8 mouse cellular contexts compared by ENCODE assay signal in genomic region chr17:86964502-86964901, GRCm38 (mm10). TPM values are rescaled to one million over a fixed set of nuclear protein-coding genes. Genes with fewer than 3 reads are reported as not detected.
DNase-seq lines count a peak whose midpoint lies in the region; ATAC-seq and TF ChIP-seq lines count a peak whose summit lies in the region.

No protein-coding gene starts in this region.

- H3K9me3 ChIP-seq in heart, embryonic 12.5 days (replicated peaks) = no peaks in the 10 kb centered on the region
- no peaks in the 10 kb centered on the region for H3K9me3 ChIP-seq in kidney, postnatal 0 days (replicated peaks; ENCODE audit: low read length)
- H3K9me3 ChIP-seq in liver, embryonic 14.5 days (ENCODE audit: control insufficient read depth, low read length) = no peaks in the 10 kb centered on the region
- no peaks in the 10 kb centered on the region for H3K9me3 ChIP-seq in neural tube, embryonic 11.5 days (ENCODE audit: control insufficient read depth, low read length)

- ATAC-seq in heart, embryonic 12.5 days (ENCODE audit: insufficient number of reproducible peaks, low FRiP score) = peak; percentile 40
- ATAC-seq in kidney, postnatal 0 days (replicated peaks; ENCODE audit: low FRiP score, low read depth) = peak; percentile 53
- ATAC-seq in liver, embryonic 14.5 days (ENCODE audit: insufficient read depth) = peak; percentile 27; the same call in 1 of the 2 replicates
- ATAC-seq in neural tube, embryonic 11.5 days (ENCODE audit: insufficient read depth, low FRiP score, low TSS enrichment) = peak; percentile 43; the same call in 1 of the 2 replicates

- no peaks in the 10 kb centered on the region for H3K27me3 ChIP-seq in heart, embryonic 12.5 days (replicated peaks)
- no peaks in the 10 kb centered on the region for H3K27me3 ChIP-seq in kidney, postnatal 0 days (ENCODE audit: insufficient read depth, low read length)
- H3K27me3 ChIP-seq in liver, embryonic 14.5 days (ENCODE audit: control insufficient read depth, insufficient read depth, low read length) = peaks cover 27% of the 10 kb centered on the region
- no peaks in the 10 kb centered on the region for H3K27me3 ChIP-seq in neural tube, embryonic 11.5 days (ENCODE audit: control insufficient read depth, insufficient read depth, low read length)

- TF ChIP-seq POLR2A in embryonic fibroblast, embryonic 13.5 days (IDR thresholded peaks at IDR 0.05; ENCODE audit: low read depth, low read length) = peak; percentile 73

- peak overlapping the region; percentile 49; the same call in 1 of the 2 replicates for H3K27ac ChIP-seq in embryonic fibroblast, embryonic 13.5 days (ENCODE audit: insufficient read depth, low read length)
- H3K27ac ChIP-seq in heart, embryonic 12.5 days (ENCODE audit: poor library complexity, severe bottlenecking) = peak overlapping the region; percentile 96
- H3K27ac ChIP-seq in kidney, postnatal 0 days = peak overlapping the region; percentile 95
- no peak overlapping the region for H3K27ac ChIP-seq in liver, embryonic 14.5 days
- H3K27ac ChIP-seq in neural tube, embryonic 11.5 days (ENCODE audit: low read depth, low read length) = no peak overlapping the region

- H3K4me3 ChIP-seq in embryonic fibroblast, embryonic 13.5 days (ENCODE audit: insufficient read depth, low read length) = peak overlapping the region; percentile 73
- H3K4me3 ChIP-seq in heart, embryonic 12.5 days = peak overlapping the region; percentile 83
- H3K4me3 ChIP-seq in kidney, postnatal 0 days (replicated peaks; ENCODE audit: low read depth, low read length) = peak overlapping the region; percentile 84
- H3K4me3 ChIP-seq in liver, embryonic 14.5 days (ENCODE audit: insufficient read depth in 1 of 2, low read depth in 2 of 2, low read length in 2 of 2) = peak overlapping the region in 1 of 2 experiments; percentile 61; a peak in 2 of 4 replicates
- H3K4me3 ChIP-seq in neural tube, embryonic 11.5 days (ENCODE audit: low read depth, low read length) = peak overlapping the region; percentile 75

- peak overlapping the region; percentile 97 for H3K9ac ChIP-seq in heart, embryonic 12.5 days
- peak overlapping the region; percentile 92 for H3K9ac ChIP-seq in kidney, postnatal 0 days (ENCODE audit: low read depth, low read length)
- no peak overlapping the region for H3K9ac ChIP-seq in liver, embryonic 14.5 days (replicated peaks)
- H3K9ac ChIP-seq in neural tube, embryonic 11.5 days (ENCODE audit: low read length) = no peak overlapping the region

- peaks cover 13% of the 10 kb centered on the region for H3K4me1 ChIP-seq in embryonic fibroblast, embryonic 13.5 days (ENCODE audit: control insufficient read depth, insufficient read depth, low read length)
- H3K4me1 ChIP-seq in heart, embryonic 12.5 days (replicated peaks) = peaks cover 67% of the 10 kb centered on the region
- H3K4me1 ChIP-seq in kidney, postnatal 0 days (replicated peaks; ENCODE audit: insufficient read depth, low read length) = peaks cover 9% of the 10 kb centered on the region; the same call in 1 of the 2 replicates
- H3K4me1 ChIP-seq in liver, embryonic 14.5 days (replicated peaks; ENCODE audit: control insufficient read depth in 2 of 2, insufficient read depth in 2 of 2, low read length in 1 of 2) = peaks cover 0 to 11% of the 10 kb centered on the region in 2 experiments; a peak in 2 of 4 replicates
- H3K4me1 ChIP-seq in neural tube, embryonic 11.5 days (ENCODE audit: control insufficient read depth, insufficient read depth, low read length) = peaks cover 16% of the 10 kb centered on the region

- peaks cover 17% of the 10 kb centered on the region for H3K36me3 ChIP-seq in heart, embryonic 12.5 days
- H3K36me3 ChIP-seq in kidney, postnatal 0 days (ENCODE audit: insufficient read depth, low read length) = no peaks in the 10 kb centered on the region
- no peaks in the 10 kb centered on the region for H3K36me3 ChIP-seq in liver, embryonic 14.5 days (replicated peaks; ENCODE audit: control insufficient read depth, insufficient read depth, low read depth)
- H3K36me3 ChIP-seq in neural tube, embryonic 11.5 days (ENCODE audit: control insufficient read depth, insufficient read depth, low read length) = no peaks in the 10 kb centered on the region

- peak; percentile 84 for DNase-seq in 416B (ENCODE audit: low read depth)
- DNase-seq in adrenal gland, postnatal 4 days (ENCODE audit: low spot score in 2 of 2) = peak; percentile 40 to 56
- DNase-seq in kidney, postnatal 0 days (ENCODE audit: low spot score) = peak; percentile 98
- peak; percentile 22 to 43 (median 24) for DNase-seq in liver, embryonic 14.5 days (ENCODE audit: low read depth in 3 of 3, low spot score in 3 of 3)
- peak; percentile 85 for DNase-seq in neural tube, embryonic 11.5 days (ENCODE audit: low spot score)
- DNase-seq in urinary bladder, postnatal 25 days (ENCODE audit: low spot score) = peak; percentile 45

- WGBS in heart, embryonic 12.5 days = under 1% methylated on average over 10 of the region's 10 CpGs
- 1% methylated on average over 10 of the region's 10 CpGs for WGBS in kidney, postnatal 0 days
- WGBS in liver, embryonic 14.5 days (ENCODE audit: insufficient replicate concordance) = 1% methylated on average over 10 of the region's 10 CpGs
- under 1% methylated on average over 10 of the region's 10 CpGs for WGBS in neural tube, embryonic 11.5 days

- peak overlapping the region; percentile 90 for H3K4me2 ChIP-seq in heart, embryonic 12.5 days
- H3K4me2 ChIP-seq in kidney, postnatal 0 days (ENCODE audit: low read length) = peak overlapping the region; percentile 88
- peak overlapping the region; percentile 72 for H3K4me2 ChIP-seq in liver, embryonic 14.5 days (ENCODE audit: low read depth)
- H3K4me2 ChIP-seq in neural tube, embryonic 11.5 days (ENCODE audit: low read depth) = peak overlapping the region; percentile 84

- TF ChIP-seq EP300 in liver, embryonic 14.5 days (IDR thresholded peaks at IDR 0.05; ENCODE audit: low read depth) = no peak

- TF ChIP-seq CTCF in embryonic fibroblast, embryonic 13.5 days (IDR thresholded peaks at IDR 0.05; ENCODE audit: borderline replicate concordance, insufficient read depth, low read length) = no peak
- no peak for TF ChIP-seq CTCF in kidney, postnatal 0 days (IDR thresholded peaks at IDR 0.05; ENCODE audit: low read depth)
- TF ChIP-seq CTCF in liver, embryonic 14.5 days (IDR thresholded peaks at IDR 0.05; ENCODE audit: low read depth) = no peak

RNA-seq across cellular contexts. Expression of gene Rhoq, which starts 1.6 kb away (rescaled TPM):
- 10 to 100 TPM; 46.0 to 46.9 TPM for total RNA-seq in adrenal gland, postnatal 4 days (2021)
- 177 and 187 TPM in 2 replicates for polyA plus RNA-seq in embryonic fibroblast, embryonic 13.5 days (2011; ENCODE audit: insufficient read length, low read depth, missing spikeins)
- polyA plus RNA-seq in heart, embryonic 12.5 days (2016; fragmentation: Nextera tagmentation; extraction: Ambion mirVana) = 28.4 and 32.6 TPM in 2 replicates
- 12.7 and 13.0 TPM in 2 replicates for polyA plus RNA-seq in kidney, postnatal 0 days (2015; fragmentation: Nextera tagmentation; extraction: Ambion mirVana)
- 1.3 and 1.9 TPM in 2 replicates for polyA plus RNA-seq in liver, embryonic 14.5 days (2012; rRNA removed)
- polyA plus RNA-seq in liver, embryonic 14.5 days (2014; fragmentation: Nextera tagmentation; extraction: Ambion mirVana) = 1.2 TPM in 2 replicates
- 12.2 and 13.8 TPM in 2 replicates for polyA plus RNA-seq in neural tube, embryonic 11.5 days (2014; fragmentation: Nextera tagmentation; extraction: Ambion mirVana)

RNA-seq across cellular contexts. Expression of gene Atp6v1e2, which starts 16.8 kb away (rescaled TPM):
- total RNA-seq in adrenal gland, postnatal 4 days (2021) = not detected
- polyA plus RNA-seq in embryonic fibroblast, embryonic 13.5 days (2011; ENCODE audit: insufficient read length, low read depth, missing spikeins) = not detected in 2 replicates
- polyA plus RNA-seq in heart, embryonic 12.5 days (2016; fragmentation: Nextera tagmentation; extraction: Ambion mirVana) = not detected in 2 replicates
- 0.14 TPM in 1 of 2 replicates, not detected in the other for polyA plus RNA-seq in kidney, postnatal 0 days (2015; fragmentation: Nextera tagmentation; extraction: Ambion mirVana)
- not detected in 2 replicates for polyA plus RNA-seq in liver, embryonic 14.5 days (2012; rRNA removed)
- not detected in 2 replicates for polyA plus RNA-seq in liver, embryonic 14.5 days (2014; fragmentation: Nextera tagmentation; extraction: Ambion mirVana)
- not detected in 2 replicates for polyA plus RNA-seq in neural tube, embryonic 11.5 days (2014; fragmentation: Nextera tagmentation; extraction: Ambion mirVana)

RNA-seq across cellular contexts. Expression of gene Tmem247, which starts 47.4 kb away (rescaled TPM):
- total RNA-seq in adrenal gland, postnatal 4 days (2021) = not detected
- not detected in 2 replicates for polyA plus RNA-seq in embryonic fibroblast, embryonic 13.5 days (2011; ENCODE audit: insufficient read length, low read depth, missing spikeins)
- polyA plus RNA-seq in heart, embryonic 12.5 days (2016; fragmentation: Nextera tagmentation; extraction: Ambion mirVana) = not detected in 2 replicates
- polyA plus RNA-seq in kidney, postnatal 0 days (2015; fragmentation: Nextera tagmentation; extraction: Ambion mirVana) = not detected in 2 replicates
- not detected in 2 replicates for polyA plus RNA-seq in liver, embryonic 14.5 days (2012; rRNA removed)
- polyA plus RNA-seq in liver, embryonic 14.5 days (2014; fragmentation: Nextera tagmentation; extraction: Ambion mirVana) = not detected in 2 replicates
- polyA plus RNA-seq in neural tube, embryonic 11.5 days (2014; fragmentation: Nextera tagmentation; extraction: Ambion mirVana) = not detected in 2 replicates

Comparison
In these comparisons a context has a peak if more than half of its experiments do, and no peak if none do; other contexts are left out.
1. DNase-seq: peak in every context shown above with its lines; median percentile 98 in kidney, postnatal 0 days; 85 in neural tube, embryonic 11.5 days; 84 in 416B; 48 in adrenal gland, postnatal 4 days; 45 in urinary bladder, postnatal 25 days; 24 in liver, embryonic 14.5 days.
2. H3K27ac ChIP-seq: peak in embryonic fibroblast, embryonic 13.5 days (single experiment), heart, embryonic 12.5 days (single experiment) and kidney, postnatal 0 days (single experiment); none in liver, embryonic 14.5 days (single experiment) and neural tube, embryonic 11.5 days (single experiment).
3. H3K9ac ChIP-seq: peak in heart, embryonic 12.5 days (single experiment) and kidney, postnatal 0 days (single experiment); none in liver, embryonic 14.5 days (single experiment) and neural tube, embryonic 11.5 days (single experiment).
4. Peak in every context shown above with its lines, with median percentiles within 50 percentile points of each other: ATAC-seq and H3K4me2 ChIP-seq.